Comparison of ENCODE assay signal across 14 mouse cellular contexts in the genomic region with DNA sequence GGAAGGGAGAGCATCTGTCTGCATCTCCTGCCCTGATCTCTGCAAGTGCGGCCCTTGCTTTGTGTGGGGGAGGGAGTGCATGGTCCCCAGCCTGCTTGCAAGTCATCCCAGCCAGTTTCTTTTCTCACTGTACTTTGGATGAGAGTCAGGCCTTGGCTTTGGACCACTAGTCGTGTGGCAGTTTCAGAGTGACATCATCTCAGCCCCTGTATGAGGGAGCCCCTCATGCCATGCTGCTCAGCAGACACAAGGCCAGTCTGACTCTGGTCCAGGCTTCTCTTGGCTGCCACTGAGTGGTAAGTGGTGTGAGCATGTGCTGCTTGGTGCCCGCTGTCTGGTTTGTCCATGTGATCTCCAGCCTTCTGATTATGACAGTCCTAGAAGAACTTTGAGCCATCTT.
DNase-seq lines count a peak whose midpoint lies in the region; ATAC-seq and TF ChIP-seq lines count a peak whose summit lies in the region.
"Had no signal": no experiment of that assay in that cellular context is flagged by ENCODE, and none has a peak within 500 bp of the region (broad histone marks: within the 10 kb centered on the region; RNA-seq: fewer than 3 reads in every experiment).

No protein-coding gene starts in this region.

- H3K4me3 ChIP-seq in lung, adult 2 months (replicated peaks; ENCODE audit: extremely low read depth, low read depth, low read length): no peak overlapping the region
- H3K4me3 ChIP-seq: heart, embryonic 13.5 days; limb, embryonic 10.5 days; liver, embryonic 15.5 days; megakaryocyte, embryonic 14.5 days had no signal

- no peak for TF ChIP-seq POLR2A in lung, adult 2 months (IDR thresholded peaks at IDR 0.05; ENCODE audit: borderline replicate concordance, extremely low read depth, low read depth, low read length)

- no peak for TF ChIP-seq CTCF in lung, adult 2 months (IDR thresholded peaks at IDR 0.05; ENCODE audit: insufficient read depth, low read length)

- ATAC-seq in frontal cortex, adult (ENCODE audit: low TSS enrichment): peak; percentile 48; the same call in 1 of the 2 replicates

- no peak for DNase-seq in frontal cortex, postnatal 14 days (ENCODE audit: low spot score in 2 of 2)
- DNase-seq in lung, postnatal 10 days: peak; percentile 63
- DNase-seq in lung, adult 2 months: no peak
- peak; percentile 55 for DNase-seq in brain, embryonic 18.5 days (ENCODE audit: low read depth, low spot score)
- DNase-seq in cerebellum, postnatal 36 days: peak; percentile 53 to 59
- no peak for DNase-seq in neural tube, embryonic 10.5 days (ENCODE audit: extremely low spot score, low spot score)
- no peak for DNase-seq in ovary, postnatal 14 days (ENCODE audit: low spot score)
- DNase-seq: B cell, adult 2 months; layer of hippocampus, adult 9-11 months had no signal

- H3K4me1 ChIP-seq in lung, adult 2 months (ENCODE audit: control insufficient read depth, insufficient read depth, low read length): peaks cover 3% of the 10 kb centered on the region

- 73% methylated on average over 3 of the region's 3 CpGs for WGBS in lung, adult 2 months

Comparison
In these comparisons a context has a peak if more than half of its experiments do, and no peak if none do; other contexts are left out.
1. DNase-seq: peak in lung, postnatal 10 days (single experiment), brain, embryonic 18.5 days (single experiment) and cerebellum, postnatal 36 days (2 of 2); none in frontal cortex, postnatal 14 days (0 of 2), lung, adult 2 months (single experiment), neural tube, embryonic 10.5 days (single experiment) and ovary, postnatal 14 days (single experiment).